Comparison of ENCODE assay signal across 15 mouse cellular contexts in the genomic region with DNA sequence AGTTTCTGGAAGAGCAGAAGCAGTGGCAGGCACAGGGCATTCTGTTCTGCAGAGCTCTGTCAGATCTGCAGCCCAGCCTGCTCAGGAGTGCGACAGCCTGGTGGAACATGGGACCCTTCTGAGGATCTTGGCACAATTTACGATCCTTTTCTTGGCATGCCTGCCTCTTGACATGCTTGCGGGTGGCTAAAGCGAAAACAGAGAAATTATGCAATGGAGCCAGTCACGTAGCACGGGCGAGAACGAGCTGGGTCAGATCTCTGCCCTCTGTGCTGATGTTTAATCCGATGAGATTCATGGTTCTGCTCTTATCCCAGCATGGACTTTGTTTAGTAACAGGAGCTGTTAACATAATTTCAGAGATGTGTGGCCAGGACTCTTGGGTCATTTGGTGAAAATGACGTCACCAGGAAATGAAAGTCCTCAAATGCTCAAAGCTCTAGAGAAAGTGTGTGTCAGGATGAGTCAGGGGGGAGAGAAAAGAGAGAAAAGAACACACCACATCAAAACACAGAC. TPM values are rescaled to one million over a fixed set of nuclear protein-coding genes. Genes with fewer than 3 reads are reported as not detected.
DNase-seq lines count a peak whose midpoint lies in the region; TF ChIP-seq lines count a peak whose summit lies in the region.
"Had no signal": no experiment of that assay in that cellular context is flagged by ENCODE, and none has a peak within 500 bp of the region (broad histone marks: within the 10 kb centered on the region; RNA-seq: fewer than 3 reads in every experiment).

No protein-coding gene starts in this region.

- intact Hi-C loops in gastrocnemius, adult 2 months (cut with DNase I), result no loop called here
- intact Hi-C loops in left cerebral cortex, postnatal 4 days (cut with DNase I), result no loop called here

- H3K4me3 ChIP-seq in gastrocnemius, adult 2 months, result peak overlapping the region; percentile 31
- H3K4me3 ChIP-seq: erythroblast, embryonic 14.5 days; hindbrain, embryonic 12.5 days; neural tube, embryonic 15.5 days had no signal

- H3K27ac ChIP-seq in gastrocnemius, adult 2 months, result peak overlapping the region; percentile 24; the same call in 1 of the 2 replicates
- H3K27ac ChIP-seq: hindbrain, embryonic 12.5 days; neural tube, embryonic 15.5 days had no signal

- TF ChIP-seq CTCF in gastrocnemius, adult 2 months (IDR thresholded peaks at IDR 0.05), result no peak

- no peak for DNase-seq in gastrocnemius, adult 2 months
- DNase-seq in gastrocnemius, postnatal 25 days, result no peak
- peak; percentile 28 for DNase-seq in left cerebral cortex, postnatal 4 days
- no peak for DNase-seq in left cerebral cortex, adult 18-20 months (ENCODE audit: low spot score in 2 of 2)
- DNase-seq in NIH3T3 (ENCODE audit: low read depth), result peak; percentile 23
- peak; percentile 30 for DNase-seq in lung, postnatal 14 days
- DNase-seq in layer of hippocampus, adult 8-10 months (ENCODE audit: low spot score in 2 of 2), result no peak
- DNase-seq in spleen, adult 18-20 months, result no peak
- DNase-seq: adrenal gland, postnatal 25 days; cerebellum, adult 8-10 months; liver; right cerebral cortex, postnatal 14 days had no signal

RNA-seq across cellular contexts. Expression of a gene that starts 4.5 kb away (rescaled TPM):
- total RNA-seq in gastrocnemius, adult 2 months (2021), result 1 to 10 TPM in 1 of 2 experiments, under 1 TPM in 1; 0.61 to 1.3 TPM
- total RNA-seq in gastrocnemius, postnatal 25 days (2021), result 1 to 10 TPM in 1 of 2 experiments, under 1 TPM in 1; 0.59 to 1.4 TPM
- 1 to 10 TPM in 1 of 2 experiments, under 1 TPM in 1; 0.95 to 1.1 TPM for total RNA-seq in left cerebral cortex, postnatal 4 days (2021)
- 1 to 10 TPM; 1.4 to 1.5 TPM for total RNA-seq in left cerebral cortex, adult 18-20 months (2021)
- 1 to 10 TPM in 2 of 4 experiments, under 1 TPM in 2; 0.59 to 1.4 (median 0.92) TPM for total RNA-seq in layer of hippocampus, adult 8-10 months (2022)

Comparison
In these comparisons a context has a peak if more than half of its experiments do, and no peak if none do; other contexts are left out.
1. DNase-seq: peak in left cerebral cortex, postnatal 4 days (single experiment), NIH3T3 (single experiment) and lung, postnatal 14 days (single experiment); none in gastrocnemius, adult 2 months (single experiment), gastrocnemius, postnatal 25 days (single experiment), left cerebral cortex, adult 18-20 months (0 of 2), layer of hippocampus, adult 8-10 months (0 of 2) and spleen, adult 18-20 months (0 of 2).